Mouse (Mus musculus): ENCODE data around the gene Cadps. TPM values are rescaled to one million over a fixed set of nuclear protein-coding genes. Genes with fewer than 3 reads are reported as not detected.

The Cadps gene
- polyA plus RNA-seq, 1 experiment: 194 TPM

DNA sequence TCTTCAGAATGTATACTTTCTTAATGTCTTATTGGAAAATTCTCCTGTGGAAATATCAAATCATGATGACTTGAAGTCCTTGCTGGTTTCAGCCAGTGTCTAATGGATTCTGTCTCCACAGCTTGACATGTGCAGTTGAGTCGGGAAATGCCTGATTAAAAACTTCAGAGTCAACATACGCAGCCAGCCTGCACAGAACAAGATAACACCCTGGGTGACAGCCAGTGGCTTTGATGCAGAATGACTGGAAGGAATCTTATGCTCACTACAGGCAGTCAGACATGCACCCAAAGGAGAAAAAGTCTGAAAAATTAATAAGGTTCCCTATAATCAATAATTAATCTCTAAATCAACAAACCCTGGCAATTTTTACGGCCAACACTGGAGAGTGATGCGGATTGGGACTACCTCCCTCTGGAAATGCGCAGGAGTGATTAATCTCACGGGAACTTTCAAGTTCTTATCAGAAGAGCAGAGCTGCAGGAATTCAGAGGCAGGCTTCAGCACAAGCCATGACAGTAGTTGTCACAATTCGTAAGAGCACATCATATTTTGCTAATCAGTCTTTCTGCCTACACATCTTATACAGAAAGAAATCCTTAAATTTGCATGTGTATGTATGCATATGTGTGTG is 185.6 kb downstream of the Cadps start:
- 86% methylated on average over 7 of the region's 7 CpGs for WGBS
- Histone ChIP-seq H3K4me1 (ENCODE audit: control insufficient read depth, insufficient read depth, low read length) (no peaks in the 10 kb centered on the region), H3K4me3 (ENCODE audit: insufficient read depth, low read depth, low read length) (no peak overlapping the region), H3K27ac (ENCODE audit: insufficient read depth, low read depth, low read length) (no peak overlapping the region)
- TF ChIP-seq CTCF (IDR thresholded peaks at IDR 0.05; ENCODE audit: insufficient read depth, low read depth, low read length): no peak
- no peak for TF ChIP-seq POLR2A (IDR thresholded peaks at IDR 0.05; ENCODE audit: insufficient read depth, low read depth, low read length)

- TF ChIP-seq CTCF (IDR thresholded peaks at IDR 0.05; ENCODE audit: insufficient read depth, low read depth, low read length) (0 out of 2 replicates have a peak, but pooled peaks have one; percentile 11), POLR2A (IDR thresholded peaks at IDR 0.05; ENCODE audit: insufficient read depth, low read depth, low read length) (no peak)
- no peak overlapping the region for H3K4me3 ChIP-seq (ENCODE audit: insufficient read depth, low read depth, low read length)
- WGBS: 49% methylated on average over 11 of the region's 11 CpGs
- peak overlapping the region; percentile 8; the same call in 1 of the 2 replicates for H3K27ac ChIP-seq (ENCODE audit: insufficient read depth, low read depth, low read length)
- H3K4me1 ChIP-seq (ENCODE audit: control insufficient read depth, insufficient read depth, low read length): peaks cover 2% of the 10 kb centered on the region; the same call in 1 of the 2 replicates
Observed at GRCm38 (mm10) chr14:12624256-12625130, 198.4 kb downstream of the Cadps start.

- 74% methylated on average over 4 of the region's 4 CpGs for WGBS
- no peak for TF ChIP-seq CTCF (IDR thresholded peaks at IDR 0.05; ENCODE audit: insufficient read depth, low read depth, low read length)
- TF ChIP-seq POLR2A (IDR thresholded peaks at IDR 0.05; ENCODE audit: insufficient read depth, low read depth, low read length): no peak
- no peaks in the 10 kb centered on the region for H3K4me1 ChIP-seq (ENCODE audit: control insufficient read depth, insufficient read depth, low read length)
- no peak overlapping the region for H3K27ac ChIP-seq (ENCODE audit: insufficient read depth, low read depth, low read length)
- H3K4me3 ChIP-seq (ENCODE audit: insufficient read depth, low read depth, low read length): no peak overlapping the region
Observed at GRCm38 (mm10) chr14:12607025-12607424, 215.9 kb downstream of the Cadps start.

DNA sequence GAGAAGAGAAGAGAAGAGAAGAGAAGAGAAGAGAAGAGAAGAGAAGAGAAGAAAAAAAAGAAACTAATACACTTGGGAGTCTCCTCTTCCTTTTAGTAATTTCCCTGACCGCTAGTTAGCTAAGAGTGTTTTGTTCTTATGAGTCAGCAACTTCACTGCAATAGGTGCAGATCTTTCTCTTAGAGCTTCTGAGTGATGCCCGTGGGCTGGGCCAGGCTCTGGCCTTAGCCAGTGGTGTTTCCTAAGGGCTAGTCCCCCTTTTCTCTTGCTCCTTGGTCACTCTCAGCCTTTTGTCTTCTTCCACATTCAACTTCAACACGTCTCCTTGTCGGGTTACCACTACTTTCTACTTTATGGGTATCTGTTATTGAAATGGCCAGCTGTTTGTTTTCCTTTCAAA is 216.7 kb downstream of the Cadps start:
- Histone ChIP-seq H3K4me1 (ENCODE audit: control insufficient read depth, insufficient read depth, low read length) (no peaks in the 10 kb centered on the region), H3K4me3 (ENCODE audit: insufficient read depth, low read depth, low read length) (no peak overlapping the region), H3K27ac (ENCODE audit: insufficient read depth, low read depth, low read length) (no peak overlapping the region)
- 82% methylated on average over 4 of the region's 4 CpGs for WGBS
- TF ChIP-seq POLR2A (IDR thresholded peaks at IDR 0.05; ENCODE audit: insufficient read depth, low read depth, low read length): no peak

GRCm38 (mm10) chr14:12602080-12602479 is 220.8 kb downstream of the Cadps start:
- H3K27ac ChIP-seq (ENCODE audit: insufficient read depth, low read depth, low read length): no peak overlapping the region
- no peaks in the 10 kb centered on the region for H3K4me1 ChIP-seq (ENCODE audit: control insufficient read depth, insufficient read depth, low read length)
- WGBS: 69% methylated on average over 2 of the region's 2 CpGs
- H3K4me3 ChIP-seq (ENCODE audit: insufficient read depth, low read depth, low read length): no peak overlapping the region
- no peak for TF ChIP-seq CTCF (IDR thresholded peaks at IDR 0.05; ENCODE audit: insufficient read depth, low read depth, low read length)
- TF ChIP-seq POLR2A (IDR thresholded peaks at IDR 0.05; ENCODE audit: insufficient read depth, low read depth, low read length): no peak

- Histone ChIP-seq H3K27ac (ENCODE audit: insufficient read depth, low read depth, low read length) (no peak overlapping the region), H3K4me3 (ENCODE audit: insufficient read depth, low read depth, low read length) (no peak overlapping the region), H3K4me1 (ENCODE audit: control insufficient read depth, insufficient read depth, low read length) (peaks cover 4% of the 10 kb centered on the region; the same call in 1 of the 2 replicates)
- TF ChIP-seq POLR2A (IDR thresholded peaks at IDR 0.05; ENCODE audit: insufficient read depth, low read depth, low read length) (no peak), CTCF (IDR thresholded peaks at IDR 0.05; ENCODE audit: insufficient read depth, low read depth, low read length) (no peak)
- WGBS: 29% methylated on average over 4 of the region's 4 CpGs
Observed at GRCm38 (mm10) chr14:12595326-12595725, 227.6 kb downstream of the Cadps start.

- H3K4me1 ChIP-seq (ENCODE audit: control insufficient read depth, insufficient read depth, low read length): peaks cover 4% of the 10 kb centered on the region; the same call in 1 of the 2 replicates
- no peak overlapping the region for H3K4me3 ChIP-seq (ENCODE audit: insufficient read depth, low read depth, low read length)
- TF ChIP-seq POLR2A (IDR thresholded peaks at IDR 0.05; ENCODE audit: insufficient read depth, low read depth, low read length): no peak
- TF ChIP-seq CTCF (IDR thresholded peaks at IDR 0.05; ENCODE audit: insufficient read depth, low read depth, low read length): no peak
- H3K27ac ChIP-seq (ENCODE audit: insufficient read depth, low read depth, low read length): no peak overlapping the region
- WGBS: 38% methylated on average over 5 of the region's 5 CpGs
Observed at GRCm38 (mm10) chr14:12592472-12593075, 230.3 kb downstream of the Cadps start.

GRCm38 (mm10) chr14:12591829-12592228 is 231.1 kb downstream of the Cadps start:
- no peak overlapping the region for H3K27ac ChIP-seq (ENCODE audit: insufficient read depth, low read depth, low read length)
- peaks cover 4% of the 10 kb centered on the region; the same call in 1 of the 2 replicates for H3K4me1 ChIP-seq (ENCODE audit: control insufficient read depth, insufficient read depth, low read length)
- TF ChIP-seq POLR2A (IDR thresholded peaks at IDR 0.05; ENCODE audit: insufficient read depth, low read depth, low read length) (no peak), CTCF (IDR thresholded peaks at IDR 0.05; ENCODE audit: insufficient read depth, low read depth, low read length) (no peak)
- H3K4me3 ChIP-seq (ENCODE audit: insufficient read depth, low read depth, low read length): no peak overlapping the region

- H3K27ac ChIP-seq (ENCODE audit: insufficient read depth, low read depth, low read length): no peak overlapping the region
- TF ChIP-seq CTCF (IDR thresholded peaks at IDR 0.05; ENCODE audit: insufficient read depth, low read depth, low read length): no peak
- no peak for TF ChIP-seq POLR2A (IDR thresholded peaks at IDR 0.05; ENCODE audit: insufficient read depth, low read depth, low read length)
- 61% methylated on average over 5 of the region's 5 CpGs for WGBS
Observed at GRCm38 (mm10) chr14:12583536-12583935, 239.3 kb downstream of the Cadps start.

More at GRCm38 (mm10) chr14:12583536-12583935, 239.3 kb downstream of the Cadps start:
- Histone ChIP-seq H3K4me3 (ENCODE audit: insufficient read depth, low read depth, low read length) (no peak overlapping the region), H3K4me1 (ENCODE audit: control insufficient read depth, insufficient read depth, low read length) (peaks cover 5% of the 10 kb centered on the region; the same call in 1 of the 2 replicates)

Data from olfactory bulb, adult 2 months (tissue).